Mouse (Mus musculus) megakaryocyte, embryonic 14.5 days (primary cell): ENCODE results near the gene Tmco1. TPM values are rescaled to one million over a fixed set of nuclear protein-coding genes. Genes with fewer than 3 reads are reported as not detected.
"Not testable (repeated sequence)": the region's sequence is repeated elsewhere in the genome, so short reads cannot be mapped to it uniquely, and the experiment has no call there.

ENCODE experiments used
- H3K27me3 ChIP-seq: replicated peaks from 2 replicates; pipeline ENCODE3; 2012; ENCODE audit warnings: inconsistent platforms
- H3K36me3 ChIP-seq: replicated peaks from 2 replicates; pipeline ENCODE3; 2012; ENCODE audit warnings: low read length, inconsistent platforms, mixed read lengths
- H3K4me1 ChIP-seq: 2 replicates; pipeline ENCODE4 v1.6.1; 2012; ENCODE audit warnings: inconsistent platforms
- H3K4me3 ChIP-seq: replicated peaks from 2 replicates; pipeline ENCODE3; 2012; ENCODE audit warnings: moderate library complexity, mild to moderate bottlenecking, inconsistent platforms
- H3K9me3 ChIP-seq: 2 replicates; pipeline ENCODE4 v1.6.1; 2012; ENCODE audit warnings: inconsistent platforms
- FLI1 ChIP-seq: IDR thresholded peaks from 2 replicates; pipeline ENCODE4 v1.6.1; 2012; ENCODE audit warnings: low read length, inconsistent platforms, mixed read lengths
- GATA1 ChIP-seq: IDR thresholded peaks from 3 replicates; pipeline ENCODE4 v1.6.1; 2012; ENCODE audit warnings: mixed read lengths, low read length, inconsistent platforms, borderline replicate concordance
- polyA plus RNA-seq: library from polyadenylated mRNA; stranded (reverse); fragments of >175 nt; gene quantifications from 2 replicates; pipeline ENCODE4 v1.2.3, GENCODE M21; 2012; ENCODE audit warnings: low replicate concordance; ENCODE audit not compliant: insufficient read depth

The Tmco1 gene
- polyA plus RNA-seq, 1 experiment: 56.2 TPM

GRCm38 (mm10) chr1:167313220-167313619, 5.0 kb downstream of the Tmco1 start:
- TF ChIP-seq GATA1 (no peak), FLI1 (no peak)
- H3K36me3 ChIP-seq: peaks cover 60% of the 10 kb centered on the region
- H3K4me1 ChIP-seq: peaks cover 49% of the 10 kb centered on the region
- H3K27me3 ChIP-seq: no peaks in the 10 kb centered on the region
- H3K9me3 ChIP-seq: no peaks in the 10 kb centered on the region
- peak overlapping the region; percentile 81 for H3K4me3 ChIP-seq

GRCm38 (mm10) chr1:167321691-167322090, 13.5 kb downstream of the Tmco1 start:
- H3K27me3 ChIP-seq: no peaks in the 10 kb centered on the region
- H3K9me3 ChIP-seq: no peaks in the 10 kb centered on the region
- TF ChIP-seq FLI1 (no peak), GATA1 (no peak)
- H3K36me3 ChIP-seq: peaks cover 91% of the 10 kb centered on the region
- H3K4me3 ChIP-seq: no peak overlapping the region
- peaks cover 3% of the 10 kb centered on the region; the same call in 1 of the 2 replicates for H3K4me1 ChIP-seq

GRCm38 (mm10) chr1:167328776-167329175, 20.6 kb downstream of the Tmco1 start:
- Histone ChIP-seq H3K4me3 (no peak overlapping the region), H3K4me1 (peaks cover 7% of the 10 kb centered on the region; the same call in 1 of the 2 replicates), H3K27me3 (no peaks in the 10 kb centered on the region), H3K36me3 (peaks cover 95% of the 10 kb centered on the region), H3K9me3 (no peaks in the 10 kb centered on the region)
- TF ChIP-seq FLI1: no peak
- no peak for TF ChIP-seq GATA1

GRCm38 (mm10) chr1:167331106-167331505, 22.9 kb downstream of the Tmco1 start:
- Histone ChIP-seq H3K36me3 (peaks cover 90% of the 10 kb centered on the region), H3K4me1 (peaks cover 7% of the 10 kb centered on the region), H3K4me3 (no peak overlapping the region), H3K27me3 (no peaks in the 10 kb centered on the region), H3K9me3 (no peaks in the 10 kb centered on the region)
- TF ChIP-seq FLI1 (no peak), GATA1 (no peak)

DNA sequence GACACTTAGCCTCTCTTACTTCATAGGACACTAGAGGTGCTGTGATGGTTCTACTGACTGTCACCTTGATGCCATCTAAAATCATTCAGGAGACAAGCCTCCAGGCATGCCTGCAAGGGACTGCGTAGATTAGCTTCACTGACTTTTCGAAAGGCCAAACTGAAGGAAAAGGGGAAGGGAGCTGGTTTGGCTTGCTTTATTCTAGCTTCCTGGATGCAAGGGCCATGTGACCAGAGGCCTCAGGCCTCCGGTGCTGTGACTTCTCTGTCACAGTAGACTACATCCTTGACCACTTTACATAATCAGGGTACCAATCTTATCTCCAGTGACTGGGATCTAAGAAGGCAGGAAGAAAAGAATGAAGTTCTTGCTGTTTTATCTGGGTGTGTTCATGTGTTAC, 28.2 kb downstream of the Tmco1 start:
- Histone ChIP-seq H3K9me3 (no peaks in the 10 kb centered on the region), H3K27me3 (no peaks in the 10 kb centered on the region), H3K36me3 (peaks cover 43% of the 10 kb centered on the region), H3K4me3 (no peak overlapping the region), H3K4me1 (peaks cover 39% of the 10 kb centered on the region)
- no peak for TF ChIP-seq FLI1
- no peak for TF ChIP-seq GATA1

GRCm38 (mm10) chr1:167337463-167338095, 29.4 kb downstream of the Tmco1 start:
- Histone ChIP-seq H3K36me3 (peaks cover 32% of the 10 kb centered on the region), H3K9me3 (no peaks in the 10 kb centered on the region)

DNA sequence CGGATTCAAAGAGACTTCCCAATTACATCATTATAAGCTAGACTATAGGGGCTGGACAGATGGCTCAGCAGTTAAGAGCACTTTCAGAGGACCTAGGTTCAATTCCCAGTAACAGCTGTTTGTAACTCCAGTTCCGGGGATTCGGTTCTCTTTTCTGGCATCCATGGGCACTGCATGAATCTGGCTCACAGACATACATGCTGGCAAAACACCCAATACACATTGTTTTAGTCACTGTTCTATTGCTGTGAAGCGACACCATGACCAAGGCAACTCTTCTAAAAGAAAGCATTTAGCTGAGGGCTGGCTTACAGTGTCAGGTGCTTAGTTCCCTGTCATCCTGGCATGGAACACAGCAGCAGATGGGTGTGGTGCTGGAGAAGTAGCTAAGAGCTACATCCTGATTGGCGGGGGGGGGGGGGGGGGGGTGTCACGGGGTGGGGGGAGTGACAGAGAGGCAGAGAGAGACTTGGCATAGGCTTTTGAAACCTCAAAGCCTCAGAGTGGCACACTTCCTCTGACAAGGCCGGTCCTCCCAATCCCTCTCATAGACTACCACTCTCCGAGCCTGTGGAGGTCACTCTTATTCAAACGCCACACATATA, 31.1 kb downstream of the Tmco1 start:
- H3K36me3 ChIP-seq: peaks cover 17% of the 10 kb centered on the region
- H3K4me3 ChIP-seq: no peak overlapping the region
- TF ChIP-seq FLI1 (no peak), GATA1 (no peak)
- peaks cover 2% of the 10 kb centered on the region for H3K27me3 ChIP-seq
- H3K4me1 ChIP-seq: peaks cover 42% of the 10 kb centered on the region
- no peaks in the 10 kb centered on the region for H3K9me3 ChIP-seq

More at GRCm38 (mm10) chr1:167337463-167338095, 29.4 kb downstream of the Tmco1 start:
- peaks cover 42% of the 10 kb centered on the region for H3K4me1 ChIP-seq
- no peaks in the 10 kb centered on the region for H3K27me3 ChIP-seq
- no peak overlapping the region for H3K4me3 ChIP-seq
- no peak for TF ChIP-seq GATA1
- TF ChIP-seq FLI1: no peak

DNA sequence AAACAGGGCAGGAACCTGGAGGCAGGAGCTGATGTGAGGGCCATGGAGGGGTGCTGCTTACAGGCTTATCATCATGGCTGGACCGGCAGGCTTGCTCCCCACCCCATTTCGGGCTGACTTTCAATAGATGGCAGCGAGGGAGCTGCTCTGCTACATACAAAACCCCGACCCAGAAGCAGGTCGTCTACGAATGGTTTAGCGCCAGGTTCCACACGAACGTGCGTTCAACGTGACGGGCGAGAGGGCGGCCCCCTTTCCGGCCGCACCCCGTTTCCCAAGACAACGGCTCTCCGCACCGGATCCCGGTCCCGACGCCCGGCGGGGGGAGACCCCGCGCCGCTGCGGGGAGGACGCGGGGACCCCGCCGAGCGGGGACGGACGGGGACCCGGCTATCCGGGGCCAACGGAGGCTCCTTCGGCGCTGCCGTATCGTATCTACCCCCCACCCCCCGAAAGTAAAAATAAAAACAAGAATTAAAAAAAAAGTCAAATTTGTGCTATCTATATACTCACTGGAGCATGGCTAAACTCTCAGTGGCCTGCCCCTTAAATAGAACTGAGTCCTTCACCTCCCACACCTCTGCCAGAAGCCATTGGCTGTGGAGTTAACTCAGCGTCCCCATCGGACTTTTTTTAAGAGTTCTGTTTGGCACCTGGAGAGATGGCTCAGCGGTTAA, 32.1 kb downstream of the Tmco1 start:
- Histone ChIP-seq H3K4me3 (peak overlapping the region; percentile 89), H3K27me3 (peaks cover 2% of the 10 kb centered on the region), H3K9me3 (no peaks in the 10 kb centered on the region), H3K4me1 (peaks cover 42% of the 10 kb centered on the region), H3K36me3 (peaks cover 7% of the 10 kb centered on the region)
- TF ChIP-seq FLI1 (no peak), GATA1 (no peak)

- Histone ChIP-seq H3K27me3 (peaks cover 2% of the 10 kb centered on the region), H3K36me3 (peaks cover 4% of the 10 kb centered on the region), H3K9me3 (no peaks in the 10 kb centered on the region), H3K4me3 (peak overlapping the region; percentile 89), H3K4me1 (peaks cover 40% of the 10 kb centered on the region)
- no peak for TF ChIP-seq FLI1
- no peak for TF ChIP-seq GATA1
Observed at GRCm38 (mm10) chr1:167340910-167341528, 32.8 kb downstream of the Tmco1 start.

DNA sequence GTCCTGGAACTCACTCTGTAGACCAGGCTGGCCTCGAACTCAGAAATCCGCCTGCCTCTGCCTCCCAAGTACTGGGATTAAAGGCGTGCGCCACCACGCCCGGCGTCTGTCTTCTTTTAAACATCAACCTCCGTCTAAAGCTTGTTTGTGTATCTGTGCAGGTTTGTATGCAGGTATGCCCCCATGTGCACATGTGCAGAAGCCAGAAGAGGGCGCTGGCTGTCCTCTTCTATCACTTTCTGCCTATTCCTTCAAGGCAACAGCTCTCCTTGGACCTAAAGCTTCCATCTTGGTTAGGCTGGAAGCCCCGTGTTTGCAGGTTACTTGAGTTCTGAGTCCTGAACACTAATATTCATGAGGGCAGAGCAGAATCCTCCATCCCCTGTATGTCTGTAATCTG, 34.7 kb downstream of the Tmco1 start:
- Histone ChIP-seq H3K4me3 (no peak overlapping the region), H3K36me3 (no peaks in the 10 kb centered on the region), H3K9me3 (no peaks in the 10 kb centered on the region), H3K4me1 (peaks cover 30% of the 10 kb centered on the region), H3K27me3 (peaks cover 2% of the 10 kb centered on the region)
- TF ChIP-seq FLI1 (no peak), GATA1 (no peak)

DNA sequence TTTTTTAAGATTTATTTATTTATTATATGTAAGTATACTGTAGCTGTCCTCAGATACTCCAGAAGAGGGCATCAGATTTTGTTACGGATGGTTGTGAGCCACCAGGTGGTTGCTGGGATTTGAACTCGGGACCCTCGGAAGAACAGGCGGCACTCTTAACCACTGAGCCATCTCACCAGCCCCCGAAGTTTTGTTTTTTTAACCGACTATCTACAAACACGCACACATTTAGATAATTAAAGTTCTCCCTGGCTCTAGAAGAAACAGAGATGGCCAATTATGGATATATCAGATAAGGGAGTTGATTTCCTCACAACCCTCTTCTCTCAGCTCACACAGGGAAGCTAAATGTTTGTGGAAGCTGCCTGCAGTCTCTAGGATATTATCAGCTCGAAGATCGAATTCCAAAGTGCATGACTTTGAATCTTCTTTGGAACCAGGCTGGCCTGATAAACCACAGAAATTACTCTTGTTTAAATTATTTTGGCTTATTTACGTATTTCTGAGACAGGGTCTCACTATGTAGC, 37.9 kb downstream of the Tmco1 start:
- H3K36me3 ChIP-seq, H3K27me3 ChIP-seq, H3K9me3 ChIP-seq, H3K4me3 ChIP-seq: not testable (repeated sequence)
- H3K4me1 ChIP-seq: peaks cover 17% of the 10 kb centered on the region

DNA sequence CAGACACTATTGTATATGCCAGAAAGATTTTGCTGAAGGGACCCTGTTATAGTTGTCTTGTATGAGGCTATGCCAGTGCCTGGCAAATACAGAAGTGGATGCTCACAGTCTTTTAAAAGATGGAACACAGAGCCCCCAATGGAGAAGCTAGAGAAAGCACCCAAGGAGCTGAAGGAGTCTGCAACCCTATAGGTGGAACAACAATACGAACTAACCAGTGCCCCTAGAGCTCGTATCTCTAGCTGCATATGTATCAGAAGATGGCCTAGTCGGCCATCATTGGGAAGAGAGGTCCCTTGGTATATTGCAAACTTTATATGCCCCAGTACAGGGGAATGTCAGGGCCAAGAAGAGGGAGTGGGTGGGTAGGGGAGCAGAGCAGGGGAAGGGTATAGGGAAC, 41.0 kb downstream of the Tmco1 start:
- not testable (repeated sequence) for H3K4me3 ChIP-seq
- H3K4me1 ChIP-seq: peaks cover 19% of the 10 kb centered on the region

More for the DNA sequence above, 41.0 kb downstream of the Tmco1 start:
- not testable (repeated sequence) for H3K27me3 ChIP-seq, H3K9me3 ChIP-seq
- H3K36me3 ChIP-seq: peaks cover 22% of the 10 kb centered on the region
